Mouse (Mus musculus) E14TG2a.4 (cell line): ENCODE measurements around the gene Chmp2a.
"Not testable (repeated sequence)": the region's sequence is repeated elsewhere in the genome, so short reads cannot be mapped to it uniquely, and the experiment has no call there.

ENCODE experiments used
- H3K27me3 ChIP-seq: 2 replicates; pipeline ENCODE4 v1.6.1; 2014; ENCODE audit warnings: low read length, control low read depth; ENCODE audit not compliant: insufficient read depth
- H3K36me3 ChIP-seq: 2 replicates; pipeline ENCODE4 v1.6.1; 2014; ENCODE audit warnings: low read length, control low read depth; ENCODE audit not compliant: insufficient read depth
- H3K4me1 ChIP-seq: replicated peaks from 2 replicates; pipeline ENCODE4 v1.6.1; 2014; ENCODE audit warnings: low read depth, low read length, control low read depth
- H3K4me3 ChIP-seq: replicated peaks from 2 replicates; pipeline ENCODE4 v1.5.1; 2014; ENCODE audit warnings: mild to moderate bottlenecking, low read length
- H3K9me3 ChIP-seq: 2 replicates; pipeline ENCODE4 v1.6.1; 2014; ENCODE audit warnings: low read length, control low read depth
- CTCF ChIP-seq: conservative IDR thresholded peaks from 2 replicates; pipeline ENCODE4 v1.5.1; 2014; ENCODE audit warnings: low read length
- NANOG ChIP-seq: IDR thresholded peaks from 2 replicates; pipeline ENCODE4 v1.6.1; 2014; ENCODE audit warnings: borderline replicate concordance, low read length, mixed read lengths
- POU5F1 ChIP-seq: IDR thresholded peaks from 2 replicates; pipeline ENCODE4 v1.6.1; 2014; ENCODE audit warnings: low read length, borderline replicate concordance

The Chmp2a gene

GRCm38 (mm10) chr7:13034148-13034977 is at the start of gene Chmp2a:
Chmp2a (minus strand) TSS chr7:13034807.
- H3K36me3 ChIP-seq, result peaks cover 70% of the 10 kb centered on the region
- TF ChIP-seq CTCF (no peak), POU5F1 (no peak), NANOG (no peak)
- peak within 1 kb of the TSS; percentile 89 for H3K4me3 ChIP-seq

DNA sequence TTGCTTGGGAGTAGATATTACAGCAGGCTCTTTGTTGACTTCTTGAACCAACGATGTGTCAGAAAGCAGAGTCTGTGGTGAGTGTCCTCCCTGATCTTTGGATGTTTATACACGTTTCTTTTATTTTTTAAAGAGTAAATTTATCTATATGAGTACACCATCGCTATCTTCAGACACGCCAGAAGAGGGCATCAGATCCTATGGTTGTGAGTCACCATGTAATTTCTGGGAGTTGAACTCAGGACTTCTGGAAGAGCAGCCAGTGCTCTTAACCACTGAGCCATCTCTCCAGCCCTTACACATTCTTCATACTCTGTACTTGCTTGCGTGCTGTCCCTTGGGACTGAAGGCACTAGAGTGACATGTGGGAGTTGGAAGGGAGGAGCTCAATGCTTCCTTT is 37.7 kb upstream of the Chmp2a start:
- Histone ChIP-seq H3K4me1 (0 out of 2 replicates have a peak, but pooled peaks cover 3% of the 10 kb centered on the region), H3K4me3 (no peak overlapping the region), H3K36me3 (no peaks in the 10 kb centered on the region), H3K9me3 (no peaks in the 10 kb centered on the region), H3K27me3 (no peaks in the 10 kb centered on the region)
- TF ChIP-seq CTCF (peak; percentile 28), NANOG (no peak), POU5F1 (no peak)

More at GRCm38 (mm10) chr7:13034148-13034977, at the start of gene Chmp2a:
- peaks cover 78% of the 10 kb centered on the region for H3K4me1 ChIP-seq
- no peaks in the 10 kb centered on the region for H3K9me3 ChIP-seq
- H3K27me3 ChIP-seq, result no peaks in the 10 kb centered on the region

DNA sequence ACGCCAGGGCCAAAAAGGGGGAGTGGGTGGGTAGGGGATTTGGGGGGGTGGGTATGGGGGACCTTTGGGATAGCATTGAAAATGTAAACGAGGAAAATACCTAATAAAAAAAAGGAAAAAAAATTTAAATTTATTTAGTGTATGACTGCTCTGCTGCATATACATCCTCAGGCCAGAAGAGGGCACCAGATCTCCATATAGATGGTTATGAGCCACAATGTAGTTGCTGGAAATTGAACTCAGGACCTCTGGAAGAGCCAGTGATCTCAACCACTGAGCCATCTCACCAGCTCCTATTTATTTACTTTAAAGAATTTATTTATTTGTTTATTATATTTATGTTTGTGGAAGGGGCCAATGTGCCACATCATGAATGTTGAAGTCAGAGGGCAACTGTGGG is 28.8 kb upstream of the Chmp2a start:
- peak; percentile 81 for TF ChIP-seq CTCF
- H3K9me3 ChIP-seq, result peaks cover 13% of the 10 kb centered on the region
- H3K27me3 ChIP-seq, result not testable (repeated sequence)

DNA sequence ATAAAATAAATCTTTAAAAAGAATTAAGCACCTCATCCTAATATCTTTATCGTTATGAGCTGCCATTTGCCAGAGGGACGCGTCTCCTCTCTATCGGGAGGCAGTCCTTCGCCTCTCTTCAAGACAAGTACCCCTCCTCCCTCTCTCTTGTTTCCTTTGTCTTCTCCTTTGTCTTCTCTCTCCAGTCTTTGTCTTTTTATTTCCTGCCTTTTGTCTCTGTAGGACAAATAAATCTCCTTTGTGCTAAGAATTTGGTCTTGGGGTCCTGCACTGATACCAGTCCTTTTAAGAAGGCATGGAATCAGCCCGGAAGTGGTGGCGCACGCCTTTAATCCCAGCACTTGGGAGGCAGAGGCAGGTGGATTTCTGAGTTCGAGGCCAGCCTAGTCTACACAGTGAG is 24.9 kb upstream of the Chmp2a start:
- Histone ChIP-seq H3K27me3 (no peaks in the 10 kb centered on the region), H3K36me3 (no peaks in the 10 kb centered on the region), H3K4me3 (no peak overlapping the region), H3K9me3 (peaks cover 9% of the 10 kb centered on the region), H3K4me1 (peaks cover 54% of the 10 kb centered on the region)
- TF ChIP-seq NANOG, result peak; percentile 31; the same call in 1 of the 2 replicates
- TF ChIP-seq CTCF, result no peak

More for the DNA sequence above, 28.8 kb upstream of the Chmp2a start:
- H3K4me3 ChIP-seq, H3K36me3 ChIP-seq: not testable (repeated sequence)
- peaks cover 23% of the 10 kb centered on the region for H3K4me1 ChIP-seq

GRCm38 (mm10) chr7:13056913-13057700 is 22.5 kb upstream of the Chmp2a start:
- peak; percentile 81 for TF ChIP-seq NANOG
- peak; percentile 35 for TF ChIP-seq CTCF
- TF ChIP-seq POU5F1, result no peak
- Histone ChIP-seq H3K4me1 (peaks cover 69% of the 10 kb centered on the region), H3K4me3 (0 out of 2 replicates have a peak overlapping the region, but pooled peaks have one; percentile 7), H3K27me3 (no peaks in the 10 kb centered on the region), H3K9me3 (no peaks in the 10 kb centered on the region), H3K36me3 (0 out of 2 replicates have a peak, but pooled peaks cover 5% of the 10 kb centered on the region)

- peak within 1 kb of the TSS; percentile 89 for H3K4me3 ChIP-seq
- TF ChIP-seq CTCF (no peak), POU5F1 (no peak), NANOG (no peak)
- H3K36me3 ChIP-seq, result peaks cover 16% of the 10 kb centered on the region; the same call in 1 of the 2 replicates
Measured at GRCm38 (mm10) chr7:13054287-13055010, 19.8 kb upstream of the Chmp2a start, which contains the start of gene Mzf1. Mzf1 (minus strand) TSS chr7:13054764.

DNA sequence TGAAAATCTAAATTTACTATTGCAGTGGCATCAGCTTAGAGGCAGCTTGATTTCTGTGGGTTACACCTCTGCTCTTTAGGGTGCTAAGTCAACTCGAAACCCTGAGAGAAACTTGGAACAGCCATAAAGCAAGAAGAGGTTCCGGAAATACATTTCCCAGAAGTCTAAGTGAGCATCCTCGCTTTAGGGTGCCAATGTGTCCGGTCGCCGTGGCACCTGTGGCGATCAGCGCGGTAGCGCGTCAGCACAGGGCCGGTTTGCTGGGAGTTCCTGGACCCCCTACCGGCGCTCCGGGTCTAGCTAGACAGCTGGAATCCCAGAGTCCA is 19.3 kb upstream of the Chmp2a start:
- Histone ChIP-seq H3K9me3 (no peaks in the 10 kb centered on the region), H3K36me3 (peaks cover 16% of the 10 kb centered on the region; the same call in 1 of the 2 replicates), H3K4me1 (peaks cover 54% of the 10 kb centered on the region), H3K4me3 (peak overlapping the region; percentile 89), H3K27me3 (no peaks in the 10 kb centered on the region)
- TF ChIP-seq POU5F1 (no peak), CTCF (no peak), NANOG (no peak)

More at GRCm38 (mm10) chr7:13054287-13055010, 19.8 kb upstream of the Chmp2a start, which contains the start of gene Mzf1:
- H3K27me3 ChIP-seq, result no peaks in the 10 kb centered on the region
- no peaks in the 10 kb centered on the region for H3K9me3 ChIP-seq
- H3K4me1 ChIP-seq, result peaks cover 59% of the 10 kb centered on the region

GRCm38 (mm10) chr7:13053501-13053900 is 18.9 kb upstream of the Chmp2a start:
- TF ChIP-seq NANOG, result no peak
- Histone ChIP-seq H3K9me3 (no peaks in the 10 kb centered on the region), H3K4me3 (peak overlapping the region; percentile 89; the same call in 1 of the 2 replicates), H3K27me3 (no peaks in the 10 kb centered on the region), H3K36me3 (peaks cover 16% of the 10 kb centered on the region; the same call in 1 of the 2 replicates), H3K4me1 (peaks cover 50% of the 10 kb centered on the region)
